Mouse (Mus musculus): ENCODE data around the gene Ing5. TPM values are rescaled to one million over a fixed set of nuclear protein-coding genes. Genes with fewer than 3 reads are reported as not detected.

Gene Ing5
- polyA plus RNA-seq, 1 experiment from 2014 or later = 10.9 TPM

GRCm38 (mm10) chr1:93794526-93794925 is 9.2 kb upstream of the Ing5 start:
- H3K36me3 ChIP-seq (replicated peaks) = peaks cover 47% of the 10 kb centered on the region
- H3K27me3 ChIP-seq (replicated peaks) = no peaks in the 10 kb centered on the region
- no peak for ATAC-seq (replicated peaks)
- no peak overlapping the region for H3K27ac ChIP-seq
- WGBS = 93% methylated on average over 8 of the region's 8 CpGs
- no peak overlapping the region for H3K4me3 ChIP-seq
- H3K9ac ChIP-seq = no peak overlapping the region
- no peaks in the 10 kb centered on the region for H3K9me3 ChIP-seq
- no peak overlapping the region for H3K4me2 ChIP-seq
- H3K4me1 ChIP-seq = peaks cover 2% of the 10 kb centered on the region; the same call in 1 of the 2 replicates

DNA sequence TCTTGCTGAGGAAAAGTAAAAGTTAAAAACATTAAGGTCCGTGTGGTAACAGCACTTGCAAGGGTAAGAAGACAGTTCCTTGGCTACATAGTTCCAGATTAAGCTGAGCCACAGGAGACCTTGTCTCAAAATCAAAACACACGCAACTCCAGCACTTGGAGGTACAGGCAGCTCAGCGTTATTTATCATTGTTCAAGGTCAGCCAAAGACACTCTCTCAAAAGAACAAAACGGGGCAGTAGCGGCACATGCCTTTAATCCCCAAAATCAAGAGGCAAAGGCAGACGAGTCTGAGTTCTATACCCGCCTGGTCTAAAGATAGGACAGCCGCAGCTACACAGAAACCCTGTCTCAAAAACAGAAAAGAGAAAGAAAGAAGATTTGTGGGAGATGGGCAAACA is 7.9 kb upstream of the Ing5 start:
- H3K4me3 ChIP-seq = no peak overlapping the region
- H3K9ac ChIP-seq = no peak overlapping the region
- H3K36me3 ChIP-seq (replicated peaks) = peaks cover 41% of the 10 kb centered on the region
- WGBS = 84% methylated on average over 8 of the region's 8 CpGs
- no peak overlapping the region for H3K27ac ChIP-seq
- no peaks in the 10 kb centered on the region for H3K9me3 ChIP-seq
- H3K4me2 ChIP-seq = no peak overlapping the region
- no peaks in the 10 kb centered on the region for H3K27me3 ChIP-seq (replicated peaks)
- no peak for ATAC-seq (replicated peaks)
- H3K4me1 ChIP-seq = peaks cover 5% of the 10 kb centered on the region

DNA sequence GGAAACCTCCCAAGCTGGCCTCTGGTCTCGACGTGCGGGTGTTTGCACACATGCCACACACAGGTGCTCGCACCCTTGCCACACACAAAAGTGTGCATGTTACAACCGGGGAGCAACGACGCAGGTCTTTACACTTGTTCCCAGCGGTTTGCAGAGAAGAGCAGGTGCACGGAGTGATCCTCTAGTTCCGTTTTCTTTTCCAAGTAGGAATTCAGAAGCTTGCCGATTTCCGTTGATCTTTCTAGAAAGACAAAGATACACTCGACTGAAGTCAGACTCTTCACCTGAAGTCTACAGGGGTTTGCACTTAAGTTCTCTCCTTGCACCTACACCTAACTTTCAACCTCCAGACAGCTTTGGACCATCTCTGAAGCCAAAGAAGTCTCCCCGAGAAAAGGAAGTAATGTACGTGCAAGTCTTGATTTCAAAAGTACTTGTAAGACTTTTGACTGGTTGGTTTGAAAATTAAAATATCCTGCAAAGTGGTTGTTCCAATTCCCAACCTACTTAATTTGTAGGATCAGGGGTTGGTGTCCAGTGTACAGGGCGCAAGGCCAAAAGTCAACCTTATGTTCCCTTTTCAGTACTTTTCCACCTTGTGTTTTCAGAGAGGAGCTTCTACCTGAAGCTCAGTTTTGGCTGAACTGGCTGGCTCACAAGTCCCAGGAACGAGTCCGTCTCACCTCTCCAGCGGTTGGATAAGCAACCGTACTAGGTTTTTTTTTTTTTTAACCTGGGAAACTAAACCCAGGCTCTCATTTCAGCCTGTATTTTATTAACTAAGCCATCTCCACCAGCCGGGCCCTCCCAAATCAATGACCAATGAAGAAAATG is 2.9 kb upstream of the Ing5 start:
- 76% methylated on average over 21 of the region's 21 CpGs for WGBS
- H3K4me1 ChIP-seq = peaks cover 35% of the 10 kb centered on the region
- no peak for ATAC-seq (replicated peaks)

GRCm38 (mm10) chr1:93801741-93802238 is 2.0 kb upstream of the Ing5 start, which contains the start of gene Dtymk:
Dtymk (minus strand) TSS chr1:93801934.
- Histone ChIP-seq H3K4me1 (peaks cover 35% of the 10 kb centered on the region), H3K4me2 (peak within 1 kb of the TSS; percentile 66), H3K9me3 (no peaks in the 10 kb centered on the region), H3K27ac (peak within 1 kb of the TSS; percentile 78), H3K4me3 (peak within 1 kb of the TSS; percentile 81), H3K27me3 (replicated peaks) (no peaks in the 10 kb centered on the region), H3K36me3 (replicated peaks) (peaks cover 7% of the 10 kb centered on the region; the same call in 1 of the 2 replicates), H3K9ac (peak within 1 kb of the TSS; percentile 60)
- peak; percentile 56 for ATAC-seq (replicated peaks)
- WGBS = under 1% methylated on average over 42 of the region's 42 CpGs

More for the DNA sequence above, 2.9 kb upstream of the Ing5 start:
- peaks cover 2% of the 10 kb centered on the region; the same call in 1 of the 2 replicates for H3K36me3 ChIP-seq (replicated peaks)
- no peaks in the 10 kb centered on the region for H3K27me3 ChIP-seq (replicated peaks)
- H3K4me2 ChIP-seq = peak overlapping the region; percentile 66
- peak overlapping the region; percentile 78 for H3K27ac ChIP-seq
- no peaks in the 10 kb centered on the region for H3K9me3 ChIP-seq
- peak overlapping the region; percentile 81 for H3K4me3 ChIP-seq
- peak overlapping the region; percentile 60 for H3K9ac ChIP-seq

- no peaks in the 10 kb centered on the region for H3K9me3 ChIP-seq
- WGBS = 88% methylated on average over 5 of the region's 5 CpGs
- peaks cover 32% of the 10 kb centered on the region for H3K4me1 ChIP-seq
- H3K36me3 ChIP-seq (replicated peaks) = peaks cover 7% of the 10 kb centered on the region; the same call in 1 of the 2 replicates
- H3K27ac ChIP-seq = 0 out of 2 replicates have a peak overlapping the region, but pooled peaks have one; percentile 98
- peak overlapping the region; percentile 84 for H3K4me3 ChIP-seq
- ATAC-seq (replicated peaks) = no peak
- H3K4me2 ChIP-seq = peak overlapping the region; percentile 78
- no peak overlapping the region for H3K9ac ChIP-seq
- no peaks in the 10 kb centered on the region for H3K27me3 ChIP-seq (replicated peaks)
Observed at GRCm38 (mm10) chr1:93802771-93803170, 994 bp upstream of the Ing5 start.

GRCm38 (mm10) chr1:93804818-93805217 is 1.1 kb downstream of the Ing5 start:
- Histone ChIP-seq H3K4me3 (peak overlapping the region; percentile 84), H3K27me3 (replicated peaks) (no peaks in the 10 kb centered on the region), H3K9me3 (no peaks in the 10 kb centered on the region), H3K36me3 (replicated peaks) (peaks cover 12% of the 10 kb centered on the region; the same call in 1 of the 2 replicates), H3K4me1 (peaks cover 32% of the 10 kb centered on the region), H3K27ac (peak overlapping the region; percentile 98; the same call in 1 of the 2 replicates), H3K4me2 (peak overlapping the region; percentile 78), H3K9ac (no peak overlapping the region)
- WGBS = 86% methylated on average over 4 of the region's 4 CpGs
- no peak for ATAC-seq (replicated peaks)

DNA sequence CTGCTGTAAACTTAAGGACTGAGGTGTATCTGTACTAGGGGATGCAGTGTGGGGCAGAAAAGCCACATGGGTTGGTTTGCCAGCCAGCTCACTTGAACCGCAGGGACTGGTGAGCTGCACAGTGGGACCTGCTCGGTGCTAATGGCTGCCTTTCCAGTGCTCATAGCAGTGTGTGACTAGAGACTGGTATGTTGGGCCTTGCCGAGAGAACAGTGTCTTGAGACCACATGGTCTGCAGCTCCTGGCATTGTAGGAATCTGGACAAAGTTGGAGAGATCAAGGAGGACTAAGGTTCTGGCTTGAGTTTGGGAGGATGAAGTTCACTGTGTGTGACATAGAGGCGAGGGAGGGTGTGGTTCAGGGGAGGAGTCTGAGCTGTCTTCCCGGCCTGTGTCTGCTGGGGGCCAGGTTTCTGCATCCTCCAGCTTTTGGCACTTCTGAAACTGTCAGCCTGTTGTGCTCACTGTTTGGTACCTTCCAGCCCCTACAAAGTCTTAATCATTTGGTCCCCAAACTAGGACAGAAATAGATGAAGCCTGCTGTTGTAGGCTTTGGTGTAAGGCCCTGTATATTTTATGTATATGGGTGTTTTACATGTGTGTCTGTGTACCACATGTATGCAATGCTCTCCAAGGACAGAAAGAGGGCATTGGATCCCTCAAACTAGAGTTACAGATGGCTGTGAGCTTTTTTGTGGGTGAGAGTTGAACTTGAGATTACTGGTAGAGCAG is 1.6 kb downstream of the Ing5 start:
- no peaks in the 10 kb centered on the region for H3K9me3 ChIP-seq
- 83% methylated on average over 5 of the region's 5 CpGs for WGBS
- H3K27ac ChIP-seq = no peak overlapping the region
- peaks cover 12% of the 10 kb centered on the region; the same call in 1 of the 2 replicates for H3K36me3 ChIP-seq (replicated peaks)
- peaks cover 32% of the 10 kb centered on the region for H3K4me1 ChIP-seq
- H3K4me3 ChIP-seq = no peak overlapping the region
- peak overlapping the region; percentile 78; the same call in 1 of the 2 replicates for H3K4me2 ChIP-seq
- no peak overlapping the region for H3K9ac ChIP-seq
- no peak for ATAC-seq (replicated peaks)
- no peaks in the 10 kb centered on the region for H3K27me3 ChIP-seq (replicated peaks)

GRCm38 (mm10) chr1:93808871-93809270 is 5.1 kb downstream of the Ing5 start:
- Histone ChIP-seq H3K27me3 (replicated peaks) (no peaks in the 10 kb centered on the region), H3K27ac (no peak overlapping the region), H3K4me2 (no peak overlapping the region), H3K4me1 (peaks cover 11% of the 10 kb centered on the region), H3K9ac (no peak overlapping the region), H3K9me3 (no peaks in the 10 kb centered on the region), H3K36me3 (replicated peaks) (peaks cover 31% of the 10 kb centered on the region; the same call in 1 of the 2 replicates), H3K4me3 (no peak overlapping the region)
- 91% methylated on average over 4 of the region's 4 CpGs for WGBS
- no peak for ATAC-seq (replicated peaks)

DNA sequence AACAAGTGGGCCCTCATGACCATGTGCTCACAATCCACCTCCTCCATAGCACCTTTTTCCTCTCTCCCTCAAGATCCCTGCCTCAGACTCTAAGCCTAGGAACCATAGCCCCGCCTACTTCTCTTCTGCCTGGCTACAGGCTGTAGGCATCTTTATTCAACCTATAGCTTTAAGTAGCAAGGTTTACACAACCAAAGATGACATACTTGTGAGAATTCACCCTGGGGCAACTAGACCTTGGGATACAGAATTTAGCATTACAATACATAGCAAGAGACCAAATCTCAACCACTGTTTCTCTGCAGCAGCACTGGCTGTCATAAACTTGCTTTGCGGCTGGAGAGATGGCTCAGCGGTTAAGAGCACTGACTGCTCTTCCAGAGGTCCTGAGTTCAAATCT is 6.2 kb downstream of the Ing5 start:
- Histone ChIP-seq H3K27me3 (replicated peaks) (no peaks in the 10 kb centered on the region), H3K9ac (no peak overlapping the region), H3K36me3 (replicated peaks) (peaks cover 32% of the 10 kb centered on the region; the same call in 1 of the 2 replicates), H3K4me2 (no peak overlapping the region), H3K9me3 (no peaks in the 10 kb centered on the region), H3K4me1 (peaks cover 3% of the 10 kb centered on the region; the same call in 1 of the 2 replicates), H3K4me3 (no peak overlapping the region), H3K27ac (no peak overlapping the region)
- ATAC-seq (replicated peaks) = no peak
- 96% methylated on average over 3 of the region's 3 CpGs for WGBS

GRCm38 (mm10) chr1:93811495-93812039 is 7.8 kb downstream of the Ing5 start:
- ATAC-seq (replicated peaks) = no peak
- Histone ChIP-seq H3K9ac (no peak overlapping the region), H3K4me3 (no peak overlapping the region), H3K9me3 (no peaks in the 10 kb centered on the region), H3K27ac (no peak overlapping the region), H3K4me2 (no peak overlapping the region), H3K27me3 (replicated peaks) (no peaks in the 10 kb centered on the region), H3K4me1 (no peaks in the 10 kb centered on the region), H3K36me3 (replicated peaks) (peaks cover 42% of the 10 kb centered on the region; the same call in 1 of the 2 replicates)
- WGBS = 94% methylated on average over 8 of the region's 8 CpGs

DNA sequence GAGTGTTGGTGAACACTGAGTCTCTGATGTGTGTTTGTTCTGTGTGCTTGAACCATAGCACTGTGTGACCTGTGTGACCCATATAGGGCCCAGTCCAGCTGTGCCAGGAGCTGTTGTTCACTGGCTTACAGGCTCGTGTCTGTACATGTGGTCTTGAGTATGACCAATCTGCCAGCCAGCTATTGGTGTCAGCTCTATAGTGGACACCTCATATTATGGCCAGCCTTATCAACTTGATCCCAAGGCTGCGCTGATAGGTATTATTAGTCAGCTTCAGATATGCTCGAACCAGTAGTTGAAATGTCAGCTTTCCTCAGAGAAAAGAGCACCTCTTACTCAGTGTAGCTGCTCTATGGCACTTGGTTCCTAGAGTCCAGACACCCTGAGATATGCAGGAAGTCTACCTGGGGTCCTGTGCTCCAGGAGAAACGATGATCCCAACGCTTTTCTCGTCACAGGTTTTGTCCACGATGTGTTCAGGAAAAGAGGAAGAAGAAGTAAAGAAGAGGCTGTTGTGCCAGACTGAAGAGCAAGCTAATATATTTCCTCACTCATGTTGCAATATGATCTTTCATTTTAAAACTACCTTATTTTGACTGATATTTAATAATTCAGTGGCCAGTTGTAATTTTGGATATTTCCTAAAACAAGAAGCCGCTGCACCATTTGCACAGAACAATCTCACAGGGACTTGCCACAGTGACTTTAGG is 14.2 kb downstream of the Ing5 start:
- Histone ChIP-seq H3K4me3 (no peak overlapping the region), H3K4me1 (no peaks in the 10 kb centered on the region), H3K9ac (no peak overlapping the region), H3K36me3 (replicated peaks) (peaks cover 62% of the 10 kb centered on the region), H3K27me3 (replicated peaks) (no peaks in the 10 kb centered on the region), H3K4me2 (no peak overlapping the region), H3K9me3 (no peaks in the 10 kb centered on the region), H3K27ac (no peak overlapping the region)
- 92% methylated on average over 8 of the region's 8 CpGs for WGBS
- no peak for ATAC-seq (replicated peaks)
